In genomic region chr14:121477925-121478693, GRCm38 (mm10) we compare ENCODE assay signal across 20 mouse cellular contexts. TPM values are rescaled to one million over a fixed set of nuclear protein-coding genes. Genes with fewer than 3 reads are reported as not detected.
DNase-seq lines count a peak whose midpoint lies in the region; ATAC-seq and TF ChIP-seq lines count a peak whose summit lies in the region.
"Had no signal": no experiment of that assay in that cellular context is flagged by ENCODE, and none has a peak within 500 bp of the region (broad histone marks: within the 10 kb centered on the region; RNA-seq: fewer than 3 reads in every experiment).

No protein-coding gene starts in this region.

- no peaks in the 10 kb centered on the region for H3K36me3 ChIP-seq in thymus, adult 2 months (ENCODE audit: control insufficient read depth, insufficient read depth, low read length)
- H3K36me3 ChIP-seq in forebrain, embryonic 11.5 days (ENCODE audit: control insufficient read depth, insufficient read depth, low read length): no peaks in the 10 kb centered on the region
- H3K36me3 ChIP-seq in intestine, postnatal 0 days (ENCODE audit: control insufficient read depth, insufficient read depth): peaks cover 10% of the 10 kb centered on the region; the same call in 1 of the 2 replicates
- H3K36me3 ChIP-seq: heart, embryonic 12.5 days; hindbrain, embryonic 10.5 days; midbrain, embryonic 10.5 days; neural tube, embryonic 15.5 days had no signal

- no peak for TF ChIP-seq POLR2A in thymus, adult 2 months (IDR thresholded peaks at IDR 0.05; ENCODE audit: control insufficient read depth, extremely low read depth, insufficient read depth, low read length, poor library complexity)

- H3K4me2 ChIP-seq in forebrain, embryonic 11.5 days (ENCODE audit: low read depth, low read length, severe bottlenecking): no peak overlapping the region
- H3K4me2 ChIP-seq in intestine, postnatal 0 days (replicated peaks; ENCODE audit: low read depth): no peak overlapping the region
- H3K4me2 ChIP-seq: forebrain, embryonic 13.5 days; heart, embryonic 12.5 days; neural tube, embryonic 15.5 days had no signal

- H3K27me3 ChIP-seq in thymus, adult 2 months (ENCODE audit: control insufficient read depth, insufficient read depth, low read length): no peaks in the 10 kb centered on the region
- no peaks in the 10 kb centered on the region for H3K27me3 ChIP-seq in forebrain, embryonic 11.5 days (ENCODE audit: control insufficient read depth, insufficient read depth, low read length)
- no peaks in the 10 kb centered on the region for H3K27me3 ChIP-seq in intestine, postnatal 0 days (replicated peaks; ENCODE audit: control insufficient read depth, insufficient read depth, low read length)
- H3K27me3 ChIP-seq: forebrain, embryonic 13.5 days; heart, embryonic 12.5 days; neural tube, embryonic 15.5 days; Patski had no signal

- peak overlapping the region; percentile 55; the same call in 1 of the 2 replicates for H3K27ac ChIP-seq in thymus, adult 2 months (ENCODE audit: control insufficient read depth, insufficient read depth, low read length)
- no peak overlapping the region for H3K27ac ChIP-seq in forebrain, embryonic 11.5 days (ENCODE audit: low read depth, low read length)
- no peak overlapping the region for H3K27ac ChIP-seq in intestine, postnatal 0 days (ENCODE audit: low read depth, low read length)
- H3K27ac ChIP-seq: forebrain, embryonic 13.5 days; hindbrain, embryonic 10.5 days; liver, embryonic 14.5 days; midbrain, embryonic 10.5 days; neural tube, embryonic 15.5 days had no signal

- 5% methylated on average over 14 of the region's 14 CpGs for WGBS in thymus, adult 2 months
- 91% methylated on average over 14 of the region's 14 CpGs for WGBS in forebrain, embryonic 11.5 days
- 86% methylated on average over 14 of the region's 14 CpGs for WGBS in intestine, postnatal 0 days

- peak; percentile 43 for DNase-seq in heart, adult 11 months
- DNase-seq in heart, postnatal 10 days: no peak
- DNase-seq in thymus, adult 2 months: peak; percentile 44
- no peak for DNase-seq in forebrain, embryonic 11.5 days (ENCODE audit: low spot score)
- no peak for DNase-seq in heart, postnatal 4 days
- no peak for DNase-seq in spleen, adult 12 weeks (ENCODE audit: low spot score)
- DNase-seq: cerebellum, postnatal 10 days; embryo, embryonic 11 days; gastrocnemius, postnatal 25 days; right cerebral cortex, postnatal 4 days had no signal

- peak; percentile 78 for ATAC-seq in inflammation-experienced regulatory T-cells, adult 6 months
- ATAC-seq in forebrain, embryonic 11.5 days (replicated peaks; ENCODE audit: low FRiP score): no peak
- ATAC-seq in intestine, postnatal 0 days: no peak
- ATAC-seq: forebrain, embryonic 13.5 days; Patski had no signal

- no peaks in the 10 kb centered on the region for H3K9me3 ChIP-seq in forebrain, embryonic 11.5 days (ENCODE audit: control insufficient read depth, low read length)
- H3K9me3 ChIP-seq in intestine, postnatal 0 days (ENCODE audit: control insufficient read depth): no peaks in the 10 kb centered on the region
- H3K9me3 ChIP-seq: forebrain, embryonic 13.5 days; heart, embryonic 12.5 days; hindbrain, embryonic 10.5 days; midbrain, embryonic 10.5 days; neural tube, embryonic 15.5 days had no signal

- intact Hi-C loops in heart, postnatal 10 days (cut with DNase I): no loop called here

- H3K9ac ChIP-seq in forebrain, embryonic 11.5 days (ENCODE audit: low read length): no peak overlapping the region
- H3K9ac ChIP-seq in intestine, postnatal 0 days (ENCODE audit: low read depth, low read length): no peak overlapping the region
- H3K9ac ChIP-seq: forebrain, embryonic 13.5 days; heart, embryonic 12.5 days; liver, embryonic 14.5 days; neural tube, embryonic 15.5 days had no signal

- TF ChIP-seq CTCF in thymus, adult 2 months (IDR thresholded peaks at IDR 0.05; ENCODE audit: borderline replicate concordance, control insufficient read depth, extremely low read depth, insufficient read depth, low read length, poor library complexity): no peak
- TF ChIP-seq CTCF in intestine, postnatal 0 days (IDR thresholded peaks at IDR 0.05; ENCODE audit: low read depth): no peak

- no peak overlapping the region for H3K4me3 ChIP-seq in thymus, adult 2 months (ENCODE audit: control insufficient read depth, insufficient read depth, low read length)
- no peak overlapping the region for H3K4me3 ChIP-seq in forebrain, embryonic 11.5 days (ENCODE audit: low read depth, low read length)
- H3K4me3 ChIP-seq in intestine, postnatal 0 days (ENCODE audit: low read depth, low read length): no peak overlapping the region
- H3K4me3 ChIP-seq: forebrain, embryonic 13.5 days; heart, embryonic 12.5 days; hindbrain, embryonic 10.5 days; midbrain, embryonic 10.5 days; neural tube, embryonic 15.5 days had no signal

- H3K4me1 ChIP-seq in thymus, adult 2 months (replicated peaks; ENCODE audit: control insufficient read depth, insufficient read depth, low read length): peaks cover 27% of the 10 kb centered on the region
- no peaks in the 10 kb centered on the region for H3K4me1 ChIP-seq in forebrain, embryonic 11.5 days (replicated peaks; ENCODE audit: control insufficient read depth, insufficient read depth, low read length)
- H3K4me1 ChIP-seq in intestine, postnatal 0 days (replicated peaks; ENCODE audit: control insufficient read depth, insufficient read depth, low read length): no peaks in the 10 kb centered on the region
- H3K4me1 ChIP-seq: forebrain, embryonic 13.5 days; hindbrain, embryonic 10.5 days; midbrain, embryonic 10.5 days; neural tube, embryonic 15.5 days had no signal

RNA-seq across cellular contexts. Expression of gene Slc15a1, which starts 26.9 kb away (rescaled TPM):
- not detected for total RNA-seq in heart, postnatal 10 days (2021)
- polyA plus RNA-seq in inflammation-experienced regulatory T-cells, adult 6 months (2017; shearing (Covaris generic)): under 1 TPM in 2 of 3 experiments, not detected in 1; 0.15 to 0.17 TPM
- 2.0 and 2.4 TPM in 2 replicates for polyA plus RNA-seq in thymus, adult 2 months (2012; rRNA removed)
- not detected in 2 replicates for polyA plus RNA-seq in forebrain, embryonic 11.5 days (2014; fragmentation: Nextera tagmentation; extraction: Ambion mirVana)
- total RNA-seq in heart, postnatal 4 days (2021): under 1 TPM in 1 of 2 experiments, not detected in 1; 0.12 TPM
- polyA plus RNA-seq in intestine, postnatal 0 days (2015; fragmentation: Nextera tagmentation; extraction: Ambion mirVana): 37.8 and 41.3 TPM in 2 replicates
- total RNA-seq: gastrocnemius, postnatal 25 days had no signal
- polyA plus RNA-seq: forebrain, embryonic 13.5 days; heart, embryonic 12.5 days; limb, embryonic 11.5 days; liver, embryonic 14.5 days; midbrain, embryonic 10.5 days; neural tube, embryonic 15.5 days had no signal

Comparison
In these comparisons a context has a peak if more than half of its experiments do, and no peak if none do; other contexts are left out.
1. DNase-seq: peak in heart, adult 11 months (single experiment) and thymus, adult 2 months (single experiment); none in heart, postnatal 10 days (0 of 2), forebrain, embryonic 11.5 days (single experiment), heart, postnatal 4 days (single experiment) and spleen, adult 12 weeks (single experiment).
2. RNA of gene Slc15a1, which starts 26.9 kb away (polyA plus RNA-seq): 37.8 to 41.3 TPM in intestine, postnatal 0 days; 2.0 to 2.4 TPM in thymus, adult 2 months, 0.15 to 0.17 TPM in inflammation-experienced regulatory T-cells, adult 6 months and not detected in forebrain, embryonic 11.5 days; every median in the first group is over 10 times any median in the second.